Mouse (Mus musculus) liver, embryonic 14.5 days (tissue): ENCODE results near the gene Dnm1. TPM values are rescaled to one million over a fixed set of nuclear protein-coding genes. Genes with fewer than 3 reads are reported as not detected.

Source experiments
- ATAC-seq: fragments of 200-750 bp; cut with Nextera tagmentation; 2 replicates; pipeline ENCODE4 v1.8.0; 2017; ENCODE audit warnings: moderate number of reproducible peaks, mild to moderate bottlenecking, moderate library complexity; ENCODE audit not compliant: insufficient read depth
- DNase-seq, 3 experiments: peaks; one replicate each; pipeline ENCODE4 v3.0.0-alpha.2; 2012 to 2013; ENCODE audit warnings: low read depth in 3 of 3, low spot score in 3 of 3
- H3K27ac ChIP-seq: fragments of 300-500 bp; sonication (generic); 2 replicates; pipeline ENCODE4 v1.5.1; 2014; ENCODE audit warnings: moderate library complexity, mild to moderate bottlenecking, control low read depth, inconsistent platforms
- H3K27me3 ChIP-seq: fragments of 300-500 bp; sonication (generic); 2 replicates; pipeline ENCODE4 v1.6.1; 2014; ENCODE audit warnings: mild to moderate bottlenecking, low read length, moderate library complexity; ENCODE audit not compliant: control insufficient read depth, insufficient read depth
- H3K36me3 ChIP-seq: fragments of 300-500 bp; sonication (generic); replicated peaks from 2 replicates; pipeline ENCODE4 v1.6.1; 2014; ENCODE audit warnings: low read depth; ENCODE audit not compliant: control insufficient read depth, insufficient read depth
- H3K4me1 ChIP-seq, 2 experiments: fragments of 200-500 bp in 1 of 2; fragments of 300-500 bp in 1 of 2; sonication (generic) in 1 of 2; replicated peaks; 2 replicates each; pipeline ENCODE4 v1.6.1; 2012 to 2014; ENCODE audit warnings: antibody characterized with exemption in 1 of 2, inconsistent platforms in 1 of 2, low read length in 1 of 2; ENCODE audit not compliant: control insufficient read depth in 2 of 2, insufficient read depth in 2 of 2
- H3K4me2 ChIP-seq: fragments of 300-500 bp; sonication (generic); 2 replicates; pipeline ENCODE4 v1.6.1; 2014; ENCODE audit warnings: low read depth, mild to moderate bottlenecking, control low read depth, moderate library complexity
- H3K4me3 ChIP-seq, 2 experiments: fragments of 200-500 bp in 1 of 2; fragments of 300-500 bp in 1 of 2; sonication (generic) in 1 of 2; 2 replicates each; pipeline ENCODE4 v1.5.1; 2012 to 2014; ENCODE audit warnings: low read depth in 2 of 2, low read length in 2 of 2, mild to moderate bottlenecking in 2 of 2, control low read depth in 1 of 2, inconsistent platforms in 1 of 2, moderate library complexity in 1 of 2; ENCODE audit not compliant: insufficient read depth in 1 of 2
- H3K9ac ChIP-seq: fragments of 300-500 bp; sonication (generic); replicated peaks from 2 replicates; pipeline ENCODE4 v1.6.1; 2014; ENCODE audit warnings: mild to moderate bottlenecking, control low read depth, moderate library complexity
- H3K9me3 ChIP-seq: fragments of 300-500 bp; sonication (generic); 2 replicates; pipeline ENCODE4 v1.6.1; 2016; ENCODE audit warnings: low read length, mixed read lengths; ENCODE audit not compliant: control insufficient read depth
- CTCF ChIP-seq: IDR thresholded peaks from 2 replicates; pipeline ENCODE4 v1.5.1; 2016; ENCODE audit warnings: antibody characterized with exemption, low read depth, control low read depth
- EP300 ChIP-seq: IDR thresholded peaks from 2 replicates; pipeline ENCODE4 v1.6.1; 2016; ENCODE audit warnings: antibody characterized with exemption, low read depth
- WGBS: fragments of 180-500 bp; shearing (Covaris S2); extraction: QIAGEN DNeasy Blood & Tissue Kit; methylation state at CpG from one replicate; pipeline ENCODE4 v1.1.7; 2014; ENCODE audit not compliant: insufficient replicate concordance; 5-methylcytosine and 5-hydroxymethylcytosine counted together
- polyA plus RNA-seq, 2 experiments: library from polyadenylated mRNA; depleted of rRNA in 1 of 2; stranded (reverse) in 1 of 2; unstranded in 1 of 2; fragments of >200 nt; fragmentation: Nextera tagmentation in 1 of 2; extraction: Ambion mirVana in 1 of 2; gene quantifications; 2 replicates each; pipeline versions ENCODE4 v1.2.1 to v1.2.3; 2012 to 2014

Gene Dnm1
- polyA plus RNA-seq, 2 experiments: 0.43 to 2.9 TPM

DNA sequence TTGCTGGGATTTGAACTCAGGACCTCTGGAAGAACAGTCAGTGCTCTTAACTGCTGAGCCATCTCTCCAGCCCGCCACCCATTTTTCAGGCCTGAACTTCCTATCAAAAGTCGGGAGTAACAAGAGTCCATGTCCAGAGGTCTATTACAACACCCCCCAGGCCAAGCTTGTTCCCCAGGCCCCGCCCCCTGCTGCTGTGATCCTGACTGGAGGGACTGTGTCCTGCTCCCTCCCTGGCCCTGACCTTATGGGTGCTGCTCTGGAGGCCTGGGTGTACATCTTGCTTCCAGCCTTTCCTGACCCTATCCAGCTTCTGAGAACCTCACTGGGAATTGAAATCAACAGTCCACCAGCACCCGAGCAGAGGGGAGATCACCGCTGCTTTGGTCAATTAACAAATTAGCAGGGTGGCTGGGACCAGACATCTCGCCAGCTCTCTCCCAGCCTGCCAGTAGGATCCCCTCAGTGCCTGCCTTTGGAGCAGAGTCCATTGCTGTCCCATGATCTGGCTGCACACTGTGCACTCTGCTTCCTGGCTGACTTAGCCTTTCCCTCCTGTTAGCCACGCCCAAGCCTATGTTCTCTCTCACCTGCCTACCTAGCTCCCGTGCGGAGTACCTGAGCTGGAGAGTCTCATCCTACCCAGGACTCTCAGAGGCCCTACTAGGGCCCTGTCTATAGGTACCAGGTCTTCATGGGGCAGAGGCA is 31.4 kb downstream of the Dnm1 start:
- DNase-seq: no peak
- ATAC-seq: no peak
- Histone ChIP-seq H3K9me3 (no peaks in the 10 kb centered on the region), H3K4me2 (no peak overlapping the region), H3K9ac (no peak overlapping the region), H3K27me3 (peaks cover 15% of the 10 kb centered on the region), H3K36me3 (no peaks in the 10 kb centered on the region), H3K4me3 (no peak overlapping the region), H3K27ac (no peak overlapping the region), H3K4me1 (peaks cover 0 to 2% of the 10 kb centered on the region in 2 experiments; a peak in 1 of 4 replicates)
- WGBS: 54% methylated on average over 9 of the region's 9 CpGs
- TF ChIP-seq CTCF: no peak
- no peak for TF ChIP-seq EP300

DNA sequence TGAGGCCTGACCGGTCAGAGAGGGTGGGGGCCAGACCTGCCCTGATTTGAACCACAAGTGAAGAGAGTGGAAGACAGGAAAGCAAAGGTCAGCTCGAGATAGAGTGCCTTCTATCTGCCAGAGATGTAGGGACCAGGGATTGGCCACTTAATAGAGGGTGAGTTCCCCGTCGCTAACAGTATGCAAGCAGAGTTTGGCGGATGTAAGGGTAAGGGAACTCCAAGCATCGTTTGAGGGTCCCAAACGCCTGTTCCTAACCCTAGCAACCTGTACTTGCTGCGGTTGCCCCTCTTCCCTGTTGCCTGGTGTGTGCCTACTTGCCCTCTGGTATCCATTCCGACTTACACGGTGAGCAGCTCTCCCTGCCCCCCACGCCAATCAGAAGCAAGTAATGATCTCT is 32.4 kb downstream of the Dnm1 start:
- DNase-seq (no peak), ATAC-seq (no peak)
- Histone ChIP-seq H3K36me3 (no peaks in the 10 kb centered on the region), H3K4me3 (no peak overlapping the region), H3K27me3 (peaks cover 15% of the 10 kb centered on the region), H3K9me3 (no peaks in the 10 kb centered on the region), H3K27ac (no peak overlapping the region), H3K9ac (no peak overlapping the region), H3K4me1 (peaks cover 0 to under 1% of the 10 kb centered on the region in 2 experiments; a peak in 1 of 4 replicates), H3K4me2 (no peak overlapping the region)
- WGBS: 57% methylated on average over 11 of the region's 11 CpGs
- TF ChIP-seq EP300: no peak
- no peak for TF ChIP-seq CTCF

- H3K4me3 ChIP-seq: no peak overlapping the region
- 38% methylated on average over 9 of the region's 9 CpGs for WGBS
- no peaks in the 10 kb centered on the region for H3K4me1 ChIP-seq
- DNase-seq (no peak), ATAC-seq (no peak)
- no peak overlapping the region for H3K27ac ChIP-seq
- TF ChIP-seq EP300: no peak
- TF ChIP-seq CTCF: no peak
- H3K27me3 ChIP-seq: peaks cover 17% of the 10 kb centered on the region
- H3K9ac ChIP-seq: no peak overlapping the region
- no peaks in the 10 kb centered on the region for H3K9me3 ChIP-seq
- H3K4me2 ChIP-seq: no peak overlapping the region
- H3K36me3 ChIP-seq: no peaks in the 10 kb centered on the region
Observed at GRCm38 (mm10) chr2:32319586-32320580, 33.3 kb downstream of the Dnm1 start.

- TF ChIP-seq EP300: no peak
- no peak for TF ChIP-seq CTCF
- no peak overlapping the region for H3K27ac ChIP-seq
- peaks cover 17% of the 10 kb centered on the region for H3K27me3 ChIP-seq
- H3K4me2 ChIP-seq: no peak overlapping the region; the same call in 1 of the 2 replicates
- DNase-seq: no peak
- no peaks in the 10 kb centered on the region for H3K9me3 ChIP-seq
- no peaks in the 10 kb centered on the region for H3K4me1 ChIP-seq
- 64% methylated on average over 14 of the region's 14 CpGs for WGBS
- H3K9ac ChIP-seq: no peak overlapping the region
- ATAC-seq: no peak
- no peaks in the 10 kb centered on the region for H3K36me3 ChIP-seq
- H3K4me3 ChIP-seq: no peak overlapping the region
Observed at GRCm38 (mm10) chr2:32318709-32319585, 34.2 kb downstream of the Dnm1 start.
